17 mouse cellular contexts compared by ENCODE assay signal in genomic region chr10:87752117-87752516, GRCm38 (mm10).
A peak's percentile ranks its signal among the peaks of the same experiment; 100 is the strongest.
DNase-seq lines count a peak whose midpoint lies in the region; ATAC-seq lines count a peak whose summit lies in the region.
"Had no signal": no experiment of that assay in that cellular context is flagged by ENCODE, and none has a peak within 500 bp of the region (broad histone marks: within the 10 kb centered on the region; RNA-seq: fewer than 3 reads in every experiment).

No protein-coding gene starts in this region.

- H3K27ac ChIP-seq in embryonic facial prominence, embryonic 14.5 days (replicated peaks; ENCODE audit: low read depth, low read length): no peak overlapping the region
- peak overlapping the region; percentile 64; the same call in 1 of the 2 replicates for H3K27ac ChIP-seq in stomach, embryonic 14.5 days (ENCODE audit: low read length)
- H3K27ac ChIP-seq in intestine, embryonic 15.5 days: no peak overlapping the region
- H3K27ac ChIP-seq: forebrain, embryonic 13.5 days; heart, adult 2 months; heart, embryonic 15.5 days; hindbrain, embryonic 13.5 days; hindbrain, postnatal 0 days had no signal

- H3K4me3 ChIP-seq in embryonic facial prominence, embryonic 14.5 days (ENCODE audit: low read depth, low read length): no peak overlapping the region
- H3K4me3 ChIP-seq in stomach, embryonic 14.5 days (ENCODE audit: low read depth, low read length): no peak overlapping the region
- no peak overlapping the region for H3K4me3 ChIP-seq in intestine, embryonic 15.5 days (replicated peaks)
- H3K4me3 ChIP-seq: forebrain, embryonic 13.5 days; heart, adult 2 months; heart, embryonic 15.5 days; hindbrain, embryonic 13.5 days had no signal

- WGBS in embryonic facial prominence, embryonic 14.5 days: 54% methylated on average over 2 of the region's 2 CpGs
- 50% methylated on average over 2 of the region's 2 CpGs for WGBS in stomach, embryonic 14.5 days
- 59% methylated on average over 2 of the region's 2 CpGs for WGBS in intestine, embryonic 15.5 days

- no peak overlapping the region for H3K4me2 ChIP-seq in embryonic facial prominence, embryonic 14.5 days (ENCODE audit: low read depth, low read length)
- no peak overlapping the region for H3K4me2 ChIP-seq in stomach, embryonic 14.5 days (replicated peaks; ENCODE audit: low read depth, low read length)
- no peak overlapping the region for H3K4me2 ChIP-seq in intestine, embryonic 15.5 days (replicated peaks)
- H3K4me2 ChIP-seq: forebrain, embryonic 13.5 days; heart, embryonic 11.5 days; heart, embryonic 15.5 days; hindbrain, embryonic 13.5 days had no signal

- H3K36me3 ChIP-seq in embryonic facial prominence, embryonic 14.5 days (ENCODE audit: control insufficient read depth, insufficient read depth, low read length): no peaks in the 10 kb centered on the region
- no peaks in the 10 kb centered on the region for H3K36me3 ChIP-seq in stomach, embryonic 14.5 days (ENCODE audit: control insufficient read depth, insufficient read depth, low read length)
- no peaks in the 10 kb centered on the region for H3K36me3 ChIP-seq in intestine, embryonic 15.5 days
- H3K36me3 ChIP-seq: heart, embryonic 15.5 days; hindbrain, embryonic 13.5 days had no signal

- no peaks in the 10 kb centered on the region for H3K4me1 ChIP-seq in embryonic facial prominence, embryonic 14.5 days (ENCODE audit: control insufficient read depth, insufficient read depth, low read length)
- H3K4me1 ChIP-seq in stomach, embryonic 14.5 days (ENCODE audit: control insufficient read depth, insufficient read depth, low read length): no peaks in the 10 kb centered on the region
- no peaks in the 10 kb centered on the region for H3K4me1 ChIP-seq in intestine, embryonic 15.5 days (replicated peaks)
- H3K4me1 ChIP-seq: forebrain, embryonic 13.5 days; heart, embryonic 15.5 days; hindbrain, embryonic 13.5 days had no signal

- H3K9me3 ChIP-seq in embryonic facial prominence, embryonic 14.5 days (ENCODE audit: control insufficient read depth, low read length): no peaks in the 10 kb centered on the region
- no peaks in the 10 kb centered on the region for H3K9me3 ChIP-seq in stomach, embryonic 14.5 days (ENCODE audit: control insufficient read depth, low read depth, low read length)
- H3K9me3 ChIP-seq in intestine, embryonic 15.5 days: no peaks in the 10 kb centered on the region
- H3K9me3 ChIP-seq: forebrain, embryonic 13.5 days; heart, embryonic 15.5 days; hindbrain, embryonic 13.5 days had no signal

- peak; percentile 82; the same call in 1 of the 2 replicates for ATAC-seq in embryonic facial prominence, embryonic 14.5 days (ENCODE audit: low read depth)
- no peak; the same call in 1 of the 2 replicates for ATAC-seq in stomach, embryonic 14.5 days (ENCODE audit: insufficient number of reproducible peaks, insufficient read depth, low FRiP score, low read depth)
- no peak for ATAC-seq in intestine, embryonic 15.5 days
- ATAC-seq: forebrain, embryonic 13.5 days; forebrain, postnatal 0 days; hindbrain, postnatal 0 days had no signal

- peak; percentile 9 for DNase-seq in adrenal gland, postnatal 10 days
- no peak for DNase-seq in adrenal gland, postnatal 14 days
- peak; percentile 87 for DNase-seq in embryonic facial prominence, embryonic 14.5 days (ENCODE audit: low spot score)
- no peak for DNase-seq in ovary, adult 18-20 months (ENCODE audit: low spot score)
- DNase-seq: cerebellum, adult 2 months; cerebellum, postnatal 10 days; forebrain, postnatal 0 days; gastrocnemius, postnatal 14 days; heart, adult 2 months; heart, postnatal 14 days had no signal

- H3K9ac ChIP-seq in embryonic facial prominence, embryonic 14.5 days (ENCODE audit: low read depth, low read length): no peak overlapping the region
- H3K9ac ChIP-seq in stomach, embryonic 14.5 days (replicated peaks; ENCODE audit: low read depth, low read length): no peak overlapping the region
- no peak overlapping the region for H3K9ac ChIP-seq in intestine, embryonic 15.5 days
- H3K9ac ChIP-seq: forebrain, embryonic 13.5 days; forebrain, postnatal 0 days; heart, embryonic 15.5 days; hindbrain, embryonic 13.5 days had no signal

- no peaks in the 10 kb centered on the region for H3K27me3 ChIP-seq in embryonic facial prominence, embryonic 14.5 days (replicated peaks; ENCODE audit: control insufficient read depth, insufficient read depth, low read length)
- H3K27me3 ChIP-seq in stomach, embryonic 14.5 days (ENCODE audit: control insufficient read depth, insufficient read depth, low read length): no peaks in the 10 kb centered on the region
- H3K27me3 ChIP-seq in intestine, embryonic 15.5 days (replicated peaks): no peaks in the 10 kb centered on the region
- H3K27me3 ChIP-seq: forebrain, embryonic 13.5 days; heart, embryonic 15.5 days; hindbrain, embryonic 13.5 days had no signal

Comparison
In these comparisons a context has a peak if more than half of its experiments do, and no peak if none do; other contexts are left out.
1. DNase-seq: peak in adrenal gland, postnatal 10 days (single experiment) and embryonic facial prominence, embryonic 14.5 days (single experiment); none in adrenal gland, postnatal 14 days (single experiment) and ovary, adult 18-20 months (single experiment).